Mouse (Mus musculus) effector memory CD4-positive, alpha-beta T cell, adult 5 months (primary cell): Measurements from ENCODE around the gene Chmp2b. TPM values are rescaled to one million over a fixed set of nuclear protein-coding genes. Genes with fewer than 3 reads are reported as not detected.

Experiments
- polyA plus RNA-seq: library from polyadenylated mRNA; unstranded; fragments of 100-300 nt; shearing (Covaris generic); gene quantifications from one replicate; pipeline ENCODE4 v1.2.1, GENCODE M21; 2017

Gene Chmp2b
- polyA plus RNA-seq, result 32.0 TPM

GRCm38 (mm10) chr16:65561963-65562863 lies at the start of gene Chmp2b:
Gene Chmp2b, minus strand, starts transcription at chr16:65562726.

DNA sequence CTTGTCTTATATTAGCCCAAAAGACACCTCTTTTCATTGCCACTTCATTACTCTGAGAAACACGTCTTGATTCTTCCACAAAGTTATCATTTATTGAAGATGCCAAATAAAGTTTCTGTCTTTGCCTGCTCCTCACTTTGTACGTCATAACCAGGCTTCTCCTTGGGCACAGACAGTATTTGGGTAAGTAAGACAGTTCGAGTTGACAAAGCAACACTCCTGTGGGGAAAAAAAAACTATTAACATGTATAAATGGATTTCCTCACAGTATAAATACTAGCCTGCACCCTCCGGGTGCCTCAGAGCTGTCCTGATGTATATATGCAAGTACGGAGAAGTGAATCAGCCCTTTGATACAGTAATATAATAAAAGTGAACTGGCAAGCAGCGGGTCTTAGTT lies 42.3 kb downstream of the Chmp2b start, which contains the start of gene Pou1f1:
TSS of gene Pou1f1 (plus strand) at position 301 of the 400 bp plus-strand sequence.

Other genes starting within 250 kb of the Chmp2b start
- gene Pou1f1, start 42.2 kb downstream of the Chmp2b start, polyA plus RNA-seq, result 0.17 TPM